Mouse (Mus musculus): Measurements from ENCODE around the gene Ggta1. TPM values are rescaled to one million over a fixed set of nuclear protein-coding genes. Genes with fewer than 3 reads are reported as not detected.

The Ggta1 gene
- polyA plus RNA-seq, 1 experiment from 2014 or later, result 23.3 TPM

Other genes starting within 250 kb of the Ggta1 start
- gene Gsn, start 206.9 kb downstream of the Ggta1 start, polyA plus RNA-seq (2015; fragmentation: Nextera tagmentation; extraction: Ambion mirVana), result 149 and 165 TPM in 2 replicates
- 36.9 and 40.4 TPM in 2 replicates for gene Stom, start 126.3 kb downstream of the Ggta1 start, polyA plus RNA-seq (2015; fragmentation: Nextera tagmentation; extraction: Ambion mirVana)
- not detected in 2 replicates for gene 4930568D16Rik, start 95.5 kb downstream of the Ggta1 start, polyA plus RNA-seq (2015; fragmentation: Nextera tagmentation; extraction: Ambion mirVana)
- not detected in 2 replicates for gene 4930402F06Rik, start 66.1 kb downstream of the Ggta1 start, polyA plus RNA-seq (2015; fragmentation: Nextera tagmentation; extraction: Ambion mirVana)
- 26.3 and 28.5 TPM in 2 replicates for gene Dab2ip, start 95.0 kb upstream of the Ggta1 start, polyA plus RNA-seq (2015; fragmentation: Nextera tagmentation; extraction: Ambion mirVana)

Measured in kidney, embryonic 16.5 days (tissue).